Mouse (Mus musculus): Measurements from ENCODE around the gene Ulk4. TPM values are rescaled to one million over a fixed set of nuclear protein-coding genes. Genes with fewer than 3 reads are reported as not detected.

Ulk4 gene
- total RNA-seq, 4 experiments from 2014 or later = 7.7 to 10.4 (median 9.2) TPM

- DNase-seq (ENCODE audit: low spot score in 2 of 2) = no peak
These were observed 290.7 kb downstream of the Ulk4 start for GRCm38 (mm10) chr9:120986255-120986654.

- DNase-seq (ENCODE audit: low spot score in 2 of 2) = no peak
These were observed 291.5 kb downstream of the Ulk4 start for GRCm38 (mm10) chr9:120985524-120985923.

- no peak for DNase-seq (ENCODE audit: low spot score in 2 of 2)
These were observed 292.0 kb downstream of the Ulk4 start for GRCm38 (mm10) chr9:120985009-120985408.

- no peak for DNase-seq (ENCODE audit: low spot score in 2 of 2)
These were observed 292.5 kb downstream of the Ulk4 start for GRCm38 (mm10) chr9:120984509-120984908.

- DNase-seq (ENCODE audit: low spot score in 2 of 2) = no peak
These were observed 293.1 kb downstream of the Ulk4 start for GRCm38 (mm10) chr9:120983849-120984248.

- DNase-seq (ENCODE audit: low spot score in 2 of 2) = no peak
These were observed 295.2 kb downstream of the Ulk4 start for GRCm38 (mm10) chr9:120981777-120982176.

GRCm38 (mm10) chr9:120976856-120977255 is 300.1 kb downstream of the Ulk4 start:
- DNase-seq (ENCODE audit: low spot score in 2 of 2) = no peak

- no peak for DNase-seq (ENCODE audit: low spot score in 2 of 2)
These were observed 300.8 kb downstream of the Ulk4 start for GRCm38 (mm10) chr9:120976158-120976557.

- DNase-seq (ENCODE audit: low spot score in 2 of 2) = no peak
These were observed 302.8 kb downstream of the Ulk4 start for GRCm38 (mm10) chr9:120974209-120974608.

GRCm38 (mm10) chr9:120973026-120973515 is 303.9 kb downstream of the Ulk4 start:
- DNase-seq (ENCODE audit: low spot score in 2 of 2) = no peak

- no peak for DNase-seq (ENCODE audit: low spot score in 2 of 2)
These were observed 312.0 kb downstream of the Ulk4 start for GRCm38 (mm10) chr9:120965007-120965406.

- DNase-seq (ENCODE audit: low spot score in 2 of 2) = no peak
These were observed 312.8 kb downstream of the Ulk4 start for GRCm38 (mm10) chr9:120964224-120964623.

GRCm38 (mm10) chr9:120963720-120964119 is 313.3 kb downstream of the Ulk4 start:
- DNase-seq (ENCODE audit: low spot score in 2 of 2) = no peak

GRCm38 (mm10) chr9:120963104-120963503 is 313.9 kb downstream of the Ulk4 start:
- no peak for DNase-seq (ENCODE audit: low spot score in 2 of 2)

- DNase-seq (ENCODE audit: low spot score in 2 of 2) = no peak
These were observed 314.9 kb downstream of the Ulk4 start for GRCm38 (mm10) chr9:120961969-120962700.

- no peak for DNase-seq (ENCODE audit: low spot score in 2 of 2)
These were observed 315.5 kb downstream of the Ulk4 start for GRCm38 (mm10) chr9:120961466-120961865.

- DNase-seq (ENCODE audit: low spot score in 2 of 2) = no peak
These were observed 316.4 kb downstream of the Ulk4 start for GRCm38 (mm10) chr9:120960611-120961010.

- no peak for DNase-seq (ENCODE audit: low spot score in 2 of 2)
These were observed 317.8 kb downstream of the Ulk4 start for GRCm38 (mm10) chr9:120959225-120959624.

GRCm38 (mm10) chr9:120958560-120958959 is 318.4 kb downstream of the Ulk4 start:
- no peak for DNase-seq (ENCODE audit: low spot score in 2 of 2)

- DNase-seq (ENCODE audit: low spot score in 2 of 2) = no peak
These were observed 318.9 kb downstream of the Ulk4 start for GRCm38 (mm10) chr9:120958051-120958450.

GRCm38 (mm10) chr9:120951947-120952346 is 325.1 kb downstream of the Ulk4 start:
- no peak for DNase-seq (ENCODE audit: low spot score in 2 of 2)

- no peak for DNase-seq (ENCODE audit: low spot score in 2 of 2)
These were observed 326.2 kb downstream of the Ulk4 start for GRCm38 (mm10) chr9:120950761-120951160.

GRCm38 (mm10) chr9:120948832-120949231 is 328.2 kb downstream of the Ulk4 start:
- DNase-seq (ENCODE audit: low spot score in 2 of 2) = no peak

Measured in left cerebral cortex, adult 8-10 months (tissue).